Mouse (Mus musculus): ENCODE results near the gene Vapb.

The Vapb gene

DNA sequence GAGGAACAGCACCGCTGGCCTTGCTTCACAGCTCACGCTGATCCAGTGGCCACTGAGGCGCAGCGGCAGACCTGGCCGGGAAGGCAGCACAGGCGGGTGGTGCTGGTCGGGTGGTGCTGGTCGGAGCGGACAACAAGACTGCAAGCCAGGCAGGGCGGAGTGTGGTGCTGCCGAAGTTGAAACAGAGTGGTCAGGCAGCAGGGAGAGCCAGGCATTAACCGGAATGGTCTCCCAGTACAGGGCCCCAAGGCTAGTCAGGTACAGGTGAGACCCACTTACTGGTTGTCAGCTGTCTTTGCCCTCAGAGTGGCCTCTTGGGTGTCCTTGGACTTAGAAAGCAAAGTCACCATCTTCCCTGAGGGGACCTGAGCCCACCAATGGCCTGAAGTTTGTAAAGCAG lies 56.7 kb downstream of the Vapb start:
- no peak for DNase-seq (ENCODE audit: low read depth)

DNA sequence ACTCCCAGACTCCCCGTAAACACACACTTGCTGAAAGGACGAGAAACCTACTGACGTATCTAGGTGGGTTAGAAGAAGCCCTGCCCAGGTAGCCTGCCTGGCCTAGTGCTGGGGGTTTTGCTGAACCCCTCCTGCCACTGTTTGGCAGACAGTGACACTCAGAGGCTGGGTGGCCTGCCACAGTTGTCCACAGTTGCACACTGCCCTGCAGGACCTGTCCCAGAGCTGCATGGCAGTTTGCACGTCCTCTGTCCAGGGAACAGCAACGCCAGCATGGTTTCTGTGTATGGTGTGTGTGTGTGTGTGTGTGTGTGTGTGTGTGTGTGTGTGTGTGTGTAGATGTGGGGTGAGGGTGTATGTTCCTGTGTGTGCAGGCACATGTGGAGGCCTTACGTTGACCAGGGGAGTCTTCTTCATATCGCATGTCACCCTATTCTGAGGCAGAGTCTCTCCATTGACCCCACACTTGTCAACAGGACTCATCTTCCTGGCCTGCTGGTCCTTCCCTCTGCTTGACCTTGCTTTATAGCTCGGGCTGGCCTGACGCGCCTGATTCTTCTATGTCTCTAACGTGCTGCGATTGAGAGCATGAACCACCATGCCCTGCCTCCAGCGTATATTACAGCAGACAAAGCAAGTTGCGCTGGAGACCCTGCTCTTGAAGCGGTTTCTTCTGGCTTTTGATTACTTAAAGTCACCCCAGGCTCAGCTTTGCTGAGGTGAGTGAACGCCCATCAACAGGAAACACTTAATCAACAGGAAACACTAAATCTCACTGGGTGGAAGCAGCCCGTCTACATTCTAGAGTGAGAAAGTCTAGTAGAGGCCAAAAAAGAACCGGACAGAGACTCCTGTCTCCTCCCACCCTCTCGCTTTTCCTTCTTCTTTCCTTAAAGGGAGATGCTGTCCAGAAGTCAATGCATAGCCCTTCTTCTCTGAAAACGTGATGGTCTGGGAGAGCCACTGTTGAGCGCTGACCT lies 57.5 kb downstream of the Vapb start:
- no peak for DNase-seq (ENCODE audit: low read depth)

DNA sequence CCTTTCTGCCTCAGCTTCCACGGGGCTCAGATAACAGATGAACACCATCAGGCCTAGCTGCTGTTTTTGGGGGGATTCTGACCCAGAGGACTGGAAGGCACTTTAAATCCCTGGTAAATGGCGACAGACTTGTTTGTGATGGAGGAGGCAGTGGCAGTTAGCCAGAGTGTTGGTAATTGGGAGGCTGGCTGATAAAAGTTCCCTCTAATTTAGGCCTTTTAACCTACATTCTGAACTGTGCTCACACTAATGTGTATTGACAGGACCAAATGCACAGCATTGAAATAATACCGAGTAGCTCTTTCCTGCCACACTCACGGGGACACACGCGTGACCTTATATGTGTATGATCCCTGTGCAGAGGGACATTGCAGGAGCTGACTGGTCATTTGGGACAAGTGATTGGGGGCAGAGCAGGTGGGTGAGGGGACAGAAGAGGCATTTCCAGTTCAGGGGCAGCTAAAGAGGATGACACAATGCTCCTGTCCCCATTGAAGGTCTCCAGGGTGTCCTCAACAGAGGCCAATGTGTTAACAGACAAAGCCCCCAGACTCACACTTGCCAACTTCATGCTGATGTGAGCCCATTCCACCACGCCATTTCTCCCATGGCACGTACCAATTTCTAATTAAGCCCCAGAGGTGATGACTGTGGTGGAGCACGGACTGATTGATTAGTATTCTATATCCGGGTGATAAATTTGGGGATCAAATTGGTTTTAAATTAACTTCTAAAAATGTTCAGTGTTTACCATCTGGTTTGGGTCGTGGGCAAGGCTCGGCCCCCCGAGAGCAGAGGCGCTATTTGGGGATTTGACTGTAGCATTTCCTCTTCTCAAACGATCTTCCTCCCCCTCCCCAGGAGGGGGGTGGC lies 58.7 kb downstream of the Vapb start:
- DNase-seq (ENCODE audit: low read depth), result no peak

DNA sequence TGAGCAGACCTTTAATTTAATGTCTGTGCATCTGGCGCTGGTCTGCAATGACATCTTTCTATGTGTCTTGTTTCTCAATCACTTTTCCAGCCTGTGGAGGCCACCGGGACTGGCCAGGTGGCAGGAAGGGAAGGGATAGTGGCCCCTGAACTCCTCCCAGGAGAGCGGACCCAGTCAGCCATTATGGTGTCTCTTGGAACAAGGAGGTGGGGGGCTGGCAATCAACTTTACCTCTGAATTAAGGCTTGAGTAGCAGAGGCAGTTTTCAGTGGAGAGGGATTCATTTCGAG lies 59.3 kb downstream of the Vapb start:
- no peak for DNase-seq (ENCODE audit: low read depth)

DNA sequence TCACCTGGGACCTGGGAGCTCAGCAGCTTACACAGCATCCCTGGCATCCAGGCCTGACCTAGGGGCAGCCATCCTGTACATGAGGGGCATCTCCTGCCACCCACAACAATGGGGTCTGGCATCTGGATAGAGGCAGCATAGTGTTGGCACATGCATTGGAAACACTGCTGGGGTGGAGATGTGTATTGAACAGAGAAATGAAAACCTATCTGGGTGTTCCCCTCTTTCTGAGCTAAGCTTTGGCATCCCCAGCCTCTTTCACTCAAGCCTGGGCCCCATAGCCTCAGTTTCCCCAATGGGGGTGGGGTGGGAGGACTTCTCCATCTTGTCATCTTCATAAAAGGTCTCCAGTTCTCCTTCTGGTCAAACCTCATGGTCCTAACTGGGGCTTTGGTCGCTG lies 62.2 kb downstream of the Vapb start:
- DNase-seq (ENCODE audit: low read depth), result no peak

DNA sequence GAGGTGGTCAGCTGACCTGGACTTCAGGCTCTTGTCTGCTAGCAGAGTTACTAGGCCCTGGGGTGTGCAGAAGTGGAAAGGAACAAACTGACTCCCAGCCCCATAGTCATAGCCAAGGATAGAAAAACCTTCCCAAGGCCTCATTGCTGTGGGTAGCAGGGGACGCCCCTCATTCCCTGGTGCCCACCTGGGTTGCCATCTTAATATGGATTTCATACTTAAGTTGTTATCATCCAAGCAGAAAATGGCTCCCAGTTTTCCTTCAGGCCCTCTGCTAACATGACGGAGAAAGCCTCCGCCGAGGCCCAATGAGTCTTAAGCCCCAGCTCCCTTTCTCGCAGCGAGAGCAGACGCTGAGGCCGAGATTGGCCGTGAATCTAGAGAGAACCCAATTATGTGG lies 63.3 kb downstream of the Vapb start:
- DNase-seq (ENCODE audit: low read depth), result no peak

DNA sequence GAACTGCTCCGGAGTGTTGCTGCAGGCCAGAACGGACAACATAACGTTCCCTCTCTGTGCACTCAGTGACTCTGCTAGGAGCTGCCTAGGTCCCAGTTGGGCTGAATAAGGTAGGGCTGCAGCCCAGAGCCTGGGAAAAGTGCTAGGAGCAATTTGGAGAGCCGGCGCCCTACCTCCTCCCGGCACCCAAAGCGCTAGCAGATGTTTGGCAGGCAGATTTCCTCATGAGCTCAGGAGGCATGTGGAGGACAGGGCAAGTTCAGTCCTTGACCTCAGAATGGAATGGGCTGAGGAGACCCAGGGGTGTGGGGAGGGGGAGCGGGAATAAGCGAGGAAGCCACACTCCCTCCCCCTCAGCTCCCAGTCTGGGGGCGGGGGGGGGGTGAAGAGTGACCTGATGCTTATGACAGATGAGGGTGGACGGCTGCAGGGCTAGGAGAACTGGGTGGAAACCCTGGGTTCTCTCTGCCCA lies 64.1 kb downstream of the Vapb start:
- DNase-seq (ENCODE audit: low read depth), result peak; percentile 35

DNA sequence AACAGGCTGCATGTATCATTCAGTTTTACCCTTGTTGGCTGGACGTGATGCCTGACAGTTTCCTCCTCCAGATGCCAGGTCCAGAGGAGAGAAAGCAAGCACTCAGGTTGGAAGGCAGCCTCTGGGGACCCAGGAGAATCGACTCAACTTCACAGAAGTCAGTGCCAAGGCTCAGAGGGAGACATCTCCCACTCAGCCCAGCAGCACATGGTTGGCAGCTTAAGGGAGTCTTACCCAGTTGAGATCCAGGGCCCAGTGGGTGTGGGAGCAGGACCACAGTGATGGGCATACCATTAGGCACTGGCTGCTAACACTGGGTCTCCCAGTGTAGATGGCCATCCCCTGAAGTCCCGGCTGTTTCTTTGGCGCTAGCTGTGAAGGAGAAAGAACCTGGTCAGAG lies 64.9 kb downstream of the Vapb start:
- DNase-seq (ENCODE audit: low read depth), result no peak

DNA sequence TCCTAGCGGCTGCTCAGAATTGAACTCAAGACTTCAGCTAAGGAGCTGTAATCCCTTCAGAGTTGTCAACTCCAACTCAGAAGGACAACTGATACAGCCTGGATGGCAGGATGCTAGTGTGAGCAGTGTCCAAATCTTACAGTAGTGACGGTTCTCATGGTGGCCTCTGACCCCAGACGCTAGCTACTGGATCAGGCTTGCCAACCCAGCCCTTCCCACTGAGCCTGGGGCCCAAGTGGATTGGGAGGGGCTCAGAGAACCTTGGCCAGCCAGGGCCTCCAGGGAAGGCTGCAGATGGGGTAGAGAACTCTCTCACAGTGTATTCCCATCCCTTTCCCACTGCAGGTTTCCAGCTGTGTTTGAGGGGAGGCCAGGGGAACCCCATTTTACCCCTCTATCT lies 65.6 kb downstream of the Vapb start:
- DNase-seq (ENCODE audit: low read depth), result no peak

DNA sequence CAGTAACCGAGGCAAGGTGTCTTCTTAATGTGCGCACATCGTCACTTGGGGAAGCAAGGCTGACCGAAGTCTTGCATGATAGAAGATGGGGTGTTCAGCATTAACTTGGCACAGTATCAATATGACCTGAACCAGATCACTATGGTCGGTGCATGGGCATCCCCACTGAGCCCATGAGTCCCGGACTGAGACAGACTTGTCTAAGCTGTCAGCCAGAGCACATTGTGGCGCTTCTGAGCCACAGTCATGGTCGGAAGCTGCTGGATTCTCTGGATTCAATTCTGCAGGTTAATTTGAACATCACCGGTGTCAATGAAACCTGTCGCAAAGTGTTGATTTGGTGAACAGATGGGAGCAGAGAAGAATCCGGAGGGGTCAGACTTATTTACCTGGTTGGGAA lies 66.5 kb downstream of the Vapb start:
- DNase-seq (ENCODE audit: low read depth), result no peak

DNA sequence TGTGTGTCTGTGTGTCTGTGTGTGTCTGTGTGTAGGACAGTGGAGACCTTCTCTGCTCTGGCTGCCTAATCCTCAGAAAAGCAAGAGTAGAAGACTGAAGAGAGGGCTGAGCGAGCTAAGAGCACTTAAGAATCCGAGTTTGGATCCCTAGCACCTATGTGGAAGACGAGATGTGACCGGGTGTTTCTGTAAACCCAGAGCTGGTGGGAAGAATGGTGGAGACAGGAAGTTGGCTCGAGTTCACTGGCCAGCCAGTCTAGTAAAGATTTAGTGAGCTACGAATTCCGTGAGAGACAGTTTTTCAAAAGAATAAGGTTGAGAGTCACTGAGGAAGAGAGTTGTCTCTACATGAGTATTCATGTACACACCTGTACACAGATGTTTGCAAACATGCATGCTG lies 69.3 kb downstream of the Vapb start:
- no peak for DNase-seq (ENCODE audit: low read depth)

DNA sequence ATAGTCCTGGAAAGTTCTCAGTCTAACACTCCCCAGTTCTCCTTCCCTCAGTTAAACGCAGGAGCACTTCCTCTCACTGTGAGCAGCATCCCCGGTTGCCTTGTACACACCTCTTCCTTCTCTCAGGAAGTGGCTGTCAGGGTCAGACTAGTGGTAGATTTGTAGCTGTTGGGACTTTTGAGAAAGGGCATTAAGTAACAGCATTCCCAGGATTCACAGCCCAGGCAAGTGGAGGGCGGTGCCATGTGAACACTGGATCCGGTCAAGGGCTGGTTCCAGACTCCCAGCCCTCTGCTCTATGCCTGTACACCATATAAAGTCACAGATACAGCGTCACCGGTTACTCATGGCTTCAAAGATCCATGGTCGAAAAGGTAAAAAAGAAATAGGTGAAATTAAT lies 71.6 kb downstream of the Vapb start:
- DNase-seq (ENCODE audit: low read depth), result no peak

DNA sequence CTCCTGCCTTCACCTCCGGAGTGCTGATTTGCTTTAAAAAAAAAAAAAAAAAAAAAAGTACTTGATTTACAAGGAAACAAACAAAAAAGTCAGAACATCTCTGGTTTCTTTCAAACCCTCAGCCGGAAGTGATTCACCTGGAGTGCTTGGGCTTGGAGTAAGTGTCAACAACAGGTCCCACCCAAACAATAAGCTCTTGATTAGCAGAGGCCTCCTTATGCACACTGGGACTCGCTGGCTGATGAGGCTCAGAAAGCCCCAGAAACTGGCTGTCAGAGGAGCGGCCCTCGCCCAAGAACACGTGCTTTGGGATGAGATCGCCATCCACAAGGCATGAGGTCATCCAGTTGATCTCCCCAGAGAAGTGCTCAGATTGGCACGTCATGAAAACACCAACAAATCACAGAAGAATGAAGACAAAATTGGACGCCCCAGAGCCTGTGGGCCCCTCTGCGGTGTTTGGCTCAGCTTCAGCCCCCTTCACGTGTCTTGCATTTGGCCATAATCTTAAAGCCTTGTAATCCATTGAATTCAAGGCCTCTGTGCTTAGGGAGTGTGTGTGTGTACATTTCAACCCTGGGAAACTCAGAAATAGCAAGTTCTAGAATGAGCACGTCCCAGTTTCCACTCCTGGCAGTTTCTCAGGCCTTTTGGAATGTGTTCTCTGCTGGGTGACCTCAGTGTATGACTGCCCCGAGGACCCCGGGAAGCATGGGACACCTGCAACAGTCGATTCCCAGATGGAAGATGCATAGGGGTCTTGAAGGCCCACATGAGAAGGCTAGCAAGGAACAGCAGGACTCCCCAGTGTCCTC lies 72.9 kb downstream of the Vapb start:
- peak; percentile 32 for DNase-seq (ENCODE audit: low read depth)

DNA sequence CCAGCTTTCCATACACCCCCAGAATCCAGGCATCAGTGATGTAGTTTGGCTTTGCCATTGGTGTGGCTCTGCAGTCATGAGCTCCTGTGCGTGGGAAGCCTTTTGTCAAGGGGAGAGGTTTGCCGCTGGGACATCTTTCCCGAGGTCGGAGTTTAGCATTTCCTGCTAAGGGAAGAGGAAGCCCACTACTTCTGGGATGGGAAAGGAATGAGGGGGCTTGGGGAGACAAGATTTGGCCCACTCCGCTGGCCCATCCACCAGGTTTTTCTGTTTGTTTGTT lies 73.5 kb downstream of the Vapb start:
- DNase-seq (ENCODE audit: low read depth), result no peak

DNA sequence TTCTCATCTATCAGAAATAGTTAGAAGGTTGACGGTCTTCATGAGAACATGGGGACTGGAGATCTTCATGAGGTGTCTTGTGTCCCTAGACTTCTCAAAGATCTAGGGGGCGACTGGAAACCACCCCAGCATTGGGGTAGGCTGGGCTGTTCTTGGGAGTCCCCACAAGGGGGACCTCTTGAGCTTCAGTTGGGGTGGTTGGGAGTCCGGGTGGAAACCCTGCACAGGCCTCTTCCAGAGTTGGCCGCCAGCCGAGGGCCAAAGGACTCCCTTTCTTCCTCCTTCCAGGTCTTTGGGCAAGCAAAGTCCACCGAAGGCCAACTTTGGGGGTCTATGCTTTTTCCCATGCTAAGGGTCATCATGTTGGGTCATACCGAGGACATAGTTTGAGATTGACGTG lies 74.5 kb downstream of the Vapb start:
- DNase-seq (ENCODE audit: low read depth), result no peak

DNA sequence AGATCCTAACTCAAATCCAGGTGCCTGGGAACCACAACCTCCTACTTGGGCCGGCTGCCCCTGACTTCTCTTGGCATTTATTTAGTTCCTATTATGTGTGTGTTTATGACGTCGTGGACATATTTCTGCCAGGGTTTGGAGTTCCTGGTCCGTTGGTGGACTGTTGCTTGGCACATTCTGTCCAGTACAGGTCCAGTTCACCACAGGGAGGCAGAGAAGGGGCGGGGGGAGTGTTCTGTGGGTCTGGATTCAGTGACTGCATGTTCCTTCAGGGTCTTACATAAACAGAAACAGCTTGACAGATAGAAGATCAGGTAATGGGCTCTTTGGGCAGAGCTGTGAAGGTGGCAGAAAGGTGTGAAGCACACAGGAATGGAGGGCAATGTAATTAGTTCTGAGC lies 75.8 kb downstream of the Vapb start:
- DNase-seq (ENCODE audit: low read depth), result no peak

DNA sequence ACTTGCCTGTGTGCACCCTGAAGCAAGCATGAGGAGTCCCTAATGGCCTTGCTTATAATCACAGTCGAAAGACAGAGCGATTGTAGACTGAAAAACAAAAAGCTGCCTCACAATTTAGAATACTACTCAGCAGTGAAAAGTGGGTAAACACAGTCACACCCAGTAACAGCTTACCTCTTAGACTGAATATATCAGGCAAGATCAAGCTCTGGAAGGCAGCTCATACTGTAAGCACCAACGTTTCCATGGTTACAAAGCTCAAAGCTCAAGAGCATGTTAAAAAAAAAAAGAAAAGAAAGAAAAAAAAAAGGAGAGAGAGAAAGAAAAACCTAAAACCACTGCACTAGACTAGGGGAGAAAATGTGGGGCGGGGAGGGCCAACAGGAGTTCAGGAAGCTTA lies 89.0 kb downstream of the Vapb start:
- no peak for DNase-seq (ENCODE audit: low read depth)

DNA sequence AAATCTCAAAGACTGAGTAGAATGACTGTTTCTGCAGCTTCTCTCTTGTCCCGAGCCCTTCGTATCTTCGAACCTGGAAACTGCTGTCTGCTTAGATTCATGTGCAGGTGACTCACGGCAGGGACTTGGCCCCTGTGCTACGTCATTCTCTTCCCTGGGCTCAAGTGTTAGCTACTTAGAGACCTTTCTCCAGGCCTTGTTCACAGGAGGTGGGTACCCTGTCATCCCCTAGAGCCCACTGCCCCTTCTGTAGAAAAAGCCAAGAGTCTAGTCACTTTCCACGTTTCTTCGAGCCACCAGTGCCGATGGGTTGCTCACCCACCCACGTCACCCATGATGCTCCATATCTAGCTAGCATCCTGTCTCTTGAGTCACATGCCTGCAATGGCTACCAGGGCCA lies 89.9 kb downstream of the Vapb start:
- no peak for DNase-seq (ENCODE audit: low read depth)

DNA sequence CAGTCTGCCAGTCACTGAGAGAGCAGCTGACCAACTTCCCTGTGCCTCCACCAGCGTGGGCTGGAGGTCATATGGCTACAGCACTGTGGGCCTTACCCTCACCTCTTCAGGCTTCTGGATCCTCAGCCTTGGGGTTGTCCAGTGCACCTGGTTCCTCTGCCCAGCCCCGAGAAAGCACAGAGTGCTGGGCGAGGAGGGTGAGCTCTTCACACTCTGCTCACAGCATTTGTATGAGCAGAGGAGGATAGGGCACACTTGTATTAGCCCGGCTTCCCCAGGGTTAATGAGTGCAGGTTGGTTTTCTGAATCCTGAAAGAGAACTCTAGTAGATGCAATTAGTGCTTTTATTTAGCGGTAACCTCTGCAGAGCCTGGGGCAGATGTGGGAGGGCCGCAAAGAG lies 90.8 kb downstream of the Vapb start:
- DNase-seq (ENCODE audit: low read depth), result no peak

DNA sequence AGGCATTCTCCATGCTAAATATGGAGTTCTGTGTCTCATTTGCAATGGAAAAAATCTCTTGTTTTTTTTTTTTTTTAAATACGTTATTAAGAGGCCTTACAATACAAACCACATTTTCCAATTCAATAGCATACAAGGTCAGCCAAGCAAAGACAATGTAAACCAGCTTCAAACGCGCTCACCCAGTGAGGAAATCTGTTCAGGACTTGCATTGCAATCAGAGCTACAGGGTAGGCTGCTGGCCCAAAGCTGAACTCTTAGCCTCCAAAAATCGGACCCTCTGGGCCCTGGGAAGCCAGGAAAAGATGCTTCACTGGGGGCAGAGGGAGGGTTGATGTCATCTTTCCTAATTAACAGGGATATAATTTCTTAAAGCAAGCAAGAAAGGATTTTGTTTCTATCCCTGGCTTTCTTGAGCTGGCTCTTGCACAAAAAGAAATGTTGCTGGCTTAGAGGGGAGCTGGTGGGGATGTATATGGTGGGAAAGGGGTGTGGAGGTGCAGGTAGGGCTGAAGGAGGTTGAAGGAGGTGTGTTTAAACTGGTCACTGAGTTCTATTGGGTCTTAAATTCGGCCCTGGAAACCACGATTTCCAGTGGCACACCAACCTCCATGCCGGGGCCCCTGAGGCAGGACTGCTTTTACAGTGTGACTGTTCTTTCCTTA lies 95.6 kb downstream of the Vapb start:
- DNase-seq (ENCODE audit: low read depth), result no peak
